Mouse (Mus musculus) hindbrain, embryonic 10.5 days (tissue): ENCODE results near the gene Tbc1d13. TPM values are rescaled to one million over a fixed set of nuclear protein-coding genes. Genes with fewer than 3 reads are reported as not detected.

Experiments used
- DNase-seq: peaks from one replicate; pipeline ENCODE4 v3.0.0-alpha.2; 2017; ENCODE audit warnings: low spot score
- H3K27ac ChIP-seq: fragments of 300-500 bp; sonication (generic); 2 replicates; pipeline ENCODE4 v1.5.1; 2016; ENCODE audit warnings: mild to moderate bottlenecking, moderate library complexity
- H3K27me3 ChIP-seq: fragments of 300-500 bp; sonication (generic); 2 replicates; pipeline ENCODE4 v1.6.1; 2016; ENCODE audit warnings: mild to moderate bottlenecking; ENCODE audit not compliant: poor library complexity, insufficient read depth, severe bottlenecking
- H3K36me3 ChIP-seq: fragments of 300-500 bp; sonication (generic); 2 replicates; pipeline ENCODE4 v1.6.1; 2016; ENCODE audit warnings: mild to moderate bottlenecking, moderate library complexity
- H3K4me1 ChIP-seq: fragments of 300-500 bp; sonication (generic); replicated peaks from 2 replicates; pipeline ENCODE4 v1.6.1; 2016; ENCODE audit warnings: mild to moderate bottlenecking
- H3K4me3 ChIP-seq: fragments of 300-500 bp; sonication (generic); 2 replicates; pipeline ENCODE4 v1.5.1; 2016; ENCODE audit warnings: mild to moderate bottlenecking, moderate library complexity
- H3K9me3 ChIP-seq: fragments of 300-500 bp; sonication (generic); 2 replicates; pipeline ENCODE4 v1.6.1; 2016; ENCODE audit warnings: mild to moderate bottlenecking, moderate library complexity
- whole genome bisulfite sequencing: fragments of 180-500 bp; shearing (Covaris S2); methylation state at CpG from one replicate; pipeline ENCODE4 v1.1.7; 2016; 5-methylcytosine and 5-hydroxymethylcytosine counted together
- polyA plus RNA-seq: library from polyadenylated mRNA; unstranded; fragments of >200 nt; fragmentation: Nextera tagmentation; extraction: Ambion mirVana; gene quantifications from 2 replicates; pipeline ENCODE4 v1.2.1, GENCODE M21; 2016

Gene Tbc1d13
- polyA plus RNA-seq, 1 experiment from 2014 or later = 10.2 TPM

- no peaks in the 10 kb centered on the region for H3K9me3 ChIP-seq
- H3K36me3 ChIP-seq = no peaks in the 10 kb centered on the region
- 66% methylated on average over 4 of the region's 4 CpGs for WGBS
- H3K27me3 ChIP-seq = no peaks in the 10 kb centered on the region
- H3K27ac ChIP-seq = no peak overlapping the region
- H3K4me1 ChIP-seq = no peaks in the 10 kb centered on the region
- no peak overlapping the region for H3K4me3 ChIP-seq
- DNase-seq = no peak
Observed at GRCm38 (mm10) chr2:30198021-30198420, 64.5 kb downstream of the Tbc1d13 start.

- Histone ChIP-seq H3K4me3 (no peak overlapping the region), H3K36me3 (no peaks in the 10 kb centered on the region), H3K27me3 (no peaks in the 10 kb centered on the region), H3K9me3 (no peaks in the 10 kb centered on the region), H3K27ac (no peak overlapping the region), H3K4me1 (peaks cover 8% of the 10 kb centered on the region)
- WGBS = 77% methylated on average over 1 of the region's 1 CpGs
- no peak for DNase-seq
Observed at GRCm38 (mm10) chr2:30199984-30200383, 66.4 kb downstream of the Tbc1d13 start.

- WGBS = 84% methylated on average over 5 of the region's 5 CpGs
Observed at GRCm38 (mm10) chr2:30200388-30200925, 66.9 kb downstream of the Tbc1d13 start.

More at GRCm38 (mm10) chr2:30200388-30200925, 66.9 kb downstream of the Tbc1d13 start:
- Histone ChIP-seq H3K4me3 (no peak overlapping the region), H3K9me3 (no peaks in the 10 kb centered on the region), H3K4me1 (peaks cover 8% of the 10 kb centered on the region), H3K27me3 (no peaks in the 10 kb centered on the region), H3K27ac (no peak overlapping the region), H3K36me3 (no peaks in the 10 kb centered on the region)
- no peak for DNase-seq

Other genes starting within 250 kb of the Tbc1d13 start
- gene Odf2, start 244.5 kb upstream of the Tbc1d13 start, polyA plus RNA-seq = 111 and 114 TPM in 2 replicates
- gene Gle1, start 198.3 kb upstream of the Tbc1d13 start, polyA plus RNA-seq = 73.7 and 79.2 TPM in 2 replicates
- 115 and 120 TPM in 2 replicates for gene Sptan1, start 168.2 kb upstream of the Tbc1d13 start, polyA plus RNA-seq
- 27.3 and 36.7 TPM in 2 replicates for gene Wdr34, start 84.9 kb upstream of the Tbc1d13 start, polyA plus RNA-seq
- 607 and 799 TPM in 2 replicates for gene Set, start 76.4 kb upstream of the Tbc1d13 start, polyA plus RNA-seq
- 9.7 TPM in 2 replicates for gene Pkn3, start 56.1 kb upstream of the Tbc1d13 start, polyA plus RNA-seq
- gene Zdhhc12, start 40.1 kb upstream of the Tbc1d13 start, polyA plus RNA-seq = 37.6 and 41.5 TPM in 2 replicates
- gene Zer1, start 9.2 kb upstream of the Tbc1d13 start, polyA plus RNA-seq = 6.5 and 8.7 TPM in 2 replicates
- gene Endog, start 37.7 kb downstream of the Tbc1d13 start, polyA plus RNA-seq = 15.9 and 17.5 TPM in 2 replicates
- 79.7 and 87.6 TPM in 2 replicates for gene Spout1, start 44.7 kb downstream of the Tbc1d13 start, polyA plus RNA-seq
- 9.0 and 11.4 TPM in 2 replicates for gene Kyat1, start 72.1 kb downstream of the Tbc1d13 start, polyA plus RNA-seq
- gene Lrrc8a, start 104.0 kb downstream of the Tbc1d13 start, polyA plus RNA-seq = 38.3 and 43.4 TPM in 2 replicates
- gene Gm28035, start 106.8 kb downstream of the Tbc1d13 start, polyA plus RNA-seq = 0.10 TPM in 1 of 2 replicates, not detected in the other
- gene Phyhd1, start 132.5 kb downstream of the Tbc1d13 start, polyA plus RNA-seq = 3.1 and 5.5 TPM in 2 replicates
- not detected in 2 replicates for gene Gm28038, start 147.3 kb downstream of the Tbc1d13 start, polyA plus RNA-seq
- 25.7 and 26.6 TPM in 2 replicates for gene Dolk, start 152.6 kb downstream of the Tbc1d13 start, polyA plus RNA-seq
- gene Nup188, start 152.7 kb downstream of the Tbc1d13 start, polyA plus RNA-seq = 62.2 and 62.6 TPM in 2 replicates
- 80.5 and 89.3 TPM in 2 replicates for gene Sh3glb2, start 225.6 kb downstream of the Tbc1d13 start, polyA plus RNA-seq
- gene Miga2, start 230.5 kb downstream of the Tbc1d13 start, polyA plus RNA-seq = 29.7 and 33.6 TPM in 2 replicates